Mouse (Mus musculus) limb, embryonic 12.5 days (tissue): ENCODE results near the gene Ccdc33. TPM values are rescaled to one million over a fixed set of nuclear protein-coding genes. Genes with fewer than 3 reads are reported as not detected.

Source experiments
- ATAC-seq: fragments of 200-750 bp; cut with Nextera tagmentation; 2 replicates; pipeline ENCODE4 v1.8.0; 2017; ENCODE audit warnings: low read depth, moderate TSS enrichment; ENCODE audit not compliant: insufficient number of reproducible peaks, insufficient read depth, low FRiP score, low TSS enrichment
- H3K27ac ChIP-seq: fragments of 300-500 bp; sonication (generic); 2 replicates; pipeline ENCODE4 v1.5.1; 2016; ENCODE audit warnings: mild to moderate bottlenecking, moderate library complexity
- H3K27me3 ChIP-seq: fragments of 300-500 bp; sonication (generic); 2 replicates; pipeline ENCODE4 v1.6.1; 2016; ENCODE audit warnings: mild to moderate bottlenecking, moderate library complexity
- H3K36me3 ChIP-seq: fragments of 300-500 bp; sonication (generic); 2 replicates; pipeline ENCODE4 v1.6.1; 2016; ENCODE audit warnings: mild to moderate bottlenecking, moderate library complexity
- H3K4me1 ChIP-seq: fragments of 300-500 bp; sonication (generic); replicated peaks from 2 replicates; pipeline ENCODE4 v1.6.1; 2016
- H3K4me2 ChIP-seq: fragments of 300-500 bp; sonication (generic); 2 replicates; pipeline ENCODE4 v1.6.1; 2016; ENCODE audit warnings: mild to moderate bottlenecking, moderate library complexity
- H3K4me3 ChIP-seq: fragments of 300-500 bp; sonication (generic); replicated peaks from 2 replicates; pipeline ENCODE4 v1.5.1; 2016; ENCODE audit warnings: mild to moderate bottlenecking
- H3K9ac ChIP-seq: fragments of 300-500 bp; sonication (generic); replicated peaks from 2 replicates; pipeline ENCODE4 v1.6.1; 2016; ENCODE audit warnings: mild to moderate bottlenecking, moderate library complexity
- H3K9me3 ChIP-seq: fragments of 300-500 bp; sonication (generic); 2 replicates; pipeline ENCODE4 v1.6.1; 2016; ENCODE audit warnings: mild to moderate bottlenecking, moderate library complexity
- WGBS: fragments of 180-500 bp; shearing (Covaris S2); methylation state at CpG from one replicate; pipeline ENCODE4 v1.1.7; 2016; 5-methylcytosine and 5-hydroxymethylcytosine counted together
- polyA plus RNA-seq: library from polyadenylated mRNA; unstranded; fragments of >200 nt; fragmentation: Nextera tagmentation; extraction: Ambion mirVana; gene quantifications from 2 replicates; pipeline ENCODE4 v1.2.1, GENCODE M21; 2016

The Ccdc33 gene
- polyA plus RNA-seq, 1 experiment from 2014 or later = 0.19 TPM

GRCm38 (mm10) chr9:58011027-58011426 lies 107.6 kb downstream of the Ccdc33 start:
- H3K4me1 ChIP-seq = peaks cover 11% of the 10 kb centered on the region
- H3K9me3 ChIP-seq = no peaks in the 10 kb centered on the region
- H3K27me3 ChIP-seq = peaks cover 7% of the 10 kb centered on the region; the same call in 1 of the 2 replicates
- no peaks in the 10 kb centered on the region for H3K36me3 ChIP-seq
- H3K27ac ChIP-seq = 0 out of 2 replicates have a peak overlapping the region, but pooled peaks have one; percentile 59
- no peak overlapping the region for H3K4me3 ChIP-seq
- 0 out of 2 replicates have a peak, but pooled peaks have one; percentile 53 for ATAC-seq
- H3K4me2 ChIP-seq = peak overlapping the region; percentile 31
- 29% methylated on average over 7 of the region's 7 CpGs for WGBS
- H3K9ac ChIP-seq = no peak overlapping the region

DNA sequence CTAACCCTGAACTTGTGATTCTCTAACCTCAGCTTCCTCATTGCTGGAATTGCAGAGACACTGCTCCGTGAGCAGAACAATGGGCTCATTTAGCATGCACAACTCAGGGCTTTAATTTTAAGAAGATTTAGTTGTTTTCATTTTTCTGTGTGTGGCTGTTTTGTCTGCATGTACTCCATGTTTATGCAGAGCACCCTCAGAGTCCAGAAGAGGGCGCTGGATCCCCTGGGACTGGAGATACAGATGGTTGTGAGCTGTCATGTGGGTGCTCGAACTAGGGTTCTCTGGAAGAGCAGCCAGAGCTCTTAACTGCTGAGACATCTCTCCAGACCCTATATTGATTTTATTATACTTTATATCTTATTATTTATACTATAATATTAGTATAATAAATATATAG lies 109.0 kb downstream of the Ccdc33 start:
- WGBS = 64% methylated on average over 3 of the region's 3 CpGs
- no peaks in the 10 kb centered on the region for H3K36me3 ChIP-seq
- H3K4me2 ChIP-seq = no peak overlapping the region
- no peak overlapping the region for H3K4me3 ChIP-seq
- H3K27ac ChIP-seq = no peak overlapping the region
- peaks cover 11% of the 10 kb centered on the region for H3K4me1 ChIP-seq
- no peaks in the 10 kb centered on the region for H3K27me3 ChIP-seq
- ATAC-seq = no peak
- H3K9me3 ChIP-seq = no peaks in the 10 kb centered on the region
- H3K9ac ChIP-seq = no peak overlapping the region

GRCm38 (mm10) chr9:58009015-58009362 lies 109.6 kb downstream of the Ccdc33 start:
- WGBS = 9% methylated on average over 6 of the region's 6 CpGs
- no peak overlapping the region for H3K27ac ChIP-seq
- H3K4me2 ChIP-seq = no peak overlapping the region

DNA sequence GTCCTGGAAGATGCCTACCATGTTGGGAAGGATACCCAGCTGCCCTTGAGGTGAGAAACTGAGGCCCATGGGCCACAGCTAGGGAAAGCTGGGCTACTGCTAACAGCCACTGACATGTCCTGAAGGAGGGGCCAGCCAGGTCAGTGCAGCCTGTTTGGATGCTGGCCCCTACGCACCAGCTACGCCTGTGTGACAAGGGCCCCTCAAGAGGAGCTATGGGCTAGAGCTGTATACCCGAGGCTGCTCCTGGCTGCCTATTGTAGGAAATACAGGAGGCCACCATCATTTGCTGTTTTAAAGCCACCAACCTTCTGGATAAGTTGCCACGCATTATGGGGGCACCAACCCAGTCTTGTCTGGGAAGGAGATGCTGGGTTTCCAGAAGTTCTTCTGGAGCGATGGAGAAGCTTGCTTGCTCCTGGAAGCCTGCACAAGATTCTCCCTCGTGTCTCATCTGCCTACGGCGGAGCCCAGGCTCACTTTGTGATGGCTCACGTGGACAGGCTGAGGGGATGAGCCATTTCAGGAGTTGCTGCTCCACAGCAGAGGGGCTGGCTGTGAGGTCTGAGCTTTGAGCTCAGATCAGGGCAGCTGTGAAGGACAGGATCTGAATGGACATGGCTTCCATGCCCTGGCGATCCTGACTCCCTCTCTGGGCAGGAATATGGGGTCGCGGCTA lies 110.1 kb downstream of the Ccdc33 start:
- peaks cover 3% of the 10 kb centered on the region; the same call in 1 of the 2 replicates for H3K27me3 ChIP-seq
- H3K4me2 ChIP-seq = no peak overlapping the region
- no peaks in the 10 kb centered on the region for H3K9me3 ChIP-seq
- peak; percentile 19; the same call in 1 of the 2 replicates for ATAC-seq
- H3K27ac ChIP-seq = peak overlapping the region; percentile 53; the same call in 1 of the 2 replicates
- H3K9ac ChIP-seq = no peak overlapping the region
- no peak overlapping the region for H3K4me3 ChIP-seq
- H3K36me3 ChIP-seq = no peaks in the 10 kb centered on the region
- 69% methylated on average over 12 of the region's 12 CpGs for WGBS
- H3K4me1 ChIP-seq = peaks cover 11% of the 10 kb centered on the region

More at GRCm38 (mm10) chr9:58009015-58009362, 109.6 kb downstream of the Ccdc33 start:
- Histone ChIP-seq H3K27me3 (peaks cover 3% of the 10 kb centered on the region; the same call in 1 of the 2 replicates), H3K4me1 (peaks cover 11% of the 10 kb centered on the region), H3K36me3 (no peaks in the 10 kb centered on the region), H3K9me3 (no peaks in the 10 kb centered on the region), H3K4me3 (no peak overlapping the region), H3K9ac (no peak overlapping the region)
- ATAC-seq = peak; percentile 55; the same call in 1 of the 2 replicates

DNA sequence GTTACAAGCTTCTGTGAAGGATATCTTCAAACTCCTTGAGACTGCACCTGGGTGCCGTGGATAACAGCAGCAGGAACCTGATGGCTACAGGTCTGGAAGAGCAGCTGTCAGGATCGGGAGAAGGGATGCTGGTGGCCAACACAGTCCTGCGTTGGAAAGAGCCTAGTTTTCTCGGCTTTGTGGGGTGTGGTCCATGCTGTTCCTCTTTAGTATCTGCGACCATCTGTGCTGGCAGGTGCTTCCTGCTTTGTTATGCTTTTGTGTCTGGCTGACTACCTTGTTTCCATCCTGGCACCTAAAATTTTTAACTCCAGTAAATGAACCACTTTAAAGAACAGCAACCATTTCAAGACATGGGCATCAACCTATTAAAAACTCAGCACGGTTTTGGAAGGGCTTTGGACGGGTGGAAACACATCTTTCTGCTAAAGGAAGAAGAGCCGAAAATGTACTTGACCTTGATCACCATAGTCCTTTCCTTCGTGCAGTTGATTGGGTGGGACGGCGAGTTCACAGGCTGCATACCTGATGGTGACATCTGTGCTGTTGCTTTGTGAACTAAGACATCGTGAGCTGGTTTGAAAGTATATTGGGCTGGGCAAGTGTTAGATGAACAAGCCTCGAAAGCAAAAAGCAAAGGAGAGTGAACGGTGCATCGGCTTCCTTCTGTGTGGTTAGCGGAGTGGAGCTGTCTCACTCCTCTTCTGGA lies 112.7 kb downstream of the Ccdc33 start, which contains the start of gene Cyp11a1:
Gene Cyp11a1 (plus strand): TSS at position 659 of the 709 bp plus-strand sequence.
- H3K4me2 ChIP-seq = no peak within 1 kb of the TSS
- no peak within 1 kb of the TSS for H3K27ac ChIP-seq
- 84% methylated on average over 16 of the region's 16 CpGs for WGBS
- ATAC-seq = no peak
- H3K4me1 ChIP-seq = peaks cover 5% of the 10 kb centered on the region
- no peak within 1 kb of the TSS for H3K4me3 ChIP-seq
- H3K9ac ChIP-seq = no peak within 1 kb of the TSS
- H3K9me3 ChIP-seq = no peaks in the 10 kb centered on the region
- H3K27me3 ChIP-seq = peaks cover 4% of the 10 kb centered on the region
- no peaks in the 10 kb centered on the region for H3K36me3 ChIP-seq

GRCm38 (mm10) chr9:58003272-58003671 lies 115.4 kb downstream of the Ccdc33 start:
- H3K27me3 ChIP-seq = peaks cover 21% of the 10 kb centered on the region
- no peak overlapping the region for H3K9ac ChIP-seq
- H3K36me3 ChIP-seq = no peaks in the 10 kb centered on the region
- peaks cover 8% of the 10 kb centered on the region for H3K4me1 ChIP-seq
- H3K4me3 ChIP-seq = no peak overlapping the region
- 29% methylated on average over 2 of the region's 2 CpGs for WGBS
- H3K27ac ChIP-seq = no peak overlapping the region
- no peak overlapping the region for H3K4me2 ChIP-seq
- H3K9me3 ChIP-seq = no peaks in the 10 kb centered on the region
- ATAC-seq = no peak

- Histone ChIP-seq H3K9ac (no peak overlapping the region), H3K4me1 (peaks cover 16% of the 10 kb centered on the region), H3K9me3 (no peaks in the 10 kb centered on the region), H3K27ac (no peak overlapping the region), H3K4me2 (no peak overlapping the region), H3K4me3 (no peak overlapping the region), H3K36me3 (no peaks in the 10 kb centered on the region), H3K27me3 (peaks cover 45% of the 10 kb centered on the region)
- WGBS = 35% methylated on average over 2 of the region's 2 CpGs
- no peak for ATAC-seq
Observed at GRCm38 (mm10) chr9:57999676-58000075, 118.9 kb downstream of the Ccdc33 start.

DNA sequence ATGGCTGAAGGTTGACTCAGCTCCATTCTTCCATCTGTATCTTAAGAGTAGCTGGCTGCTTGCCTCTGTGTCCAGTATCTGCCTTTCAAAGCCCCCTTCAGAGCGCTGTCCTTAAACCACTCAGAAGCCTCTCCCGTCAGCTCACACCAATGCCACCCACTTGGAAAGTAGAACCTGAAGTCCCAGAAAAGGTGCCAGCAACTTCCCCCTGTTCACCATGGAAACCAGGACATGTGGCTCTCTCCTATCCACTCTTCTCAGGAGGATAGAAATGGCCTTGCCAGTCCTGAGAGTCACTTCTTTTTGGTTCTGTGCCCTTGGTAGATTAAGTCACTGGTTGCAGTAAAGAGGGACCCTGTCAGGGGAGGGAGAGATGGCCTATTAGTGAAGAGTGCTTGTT lies 119.9 kb downstream of the Ccdc33 start:
- peaks cover 42% of the 10 kb centered on the region for H3K27me3 ChIP-seq
- no peak overlapping the region for H3K4me3 ChIP-seq
- no peaks in the 10 kb centered on the region for H3K36me3 ChIP-seq
- no peak overlapping the region for H3K27ac ChIP-seq
- H3K9me3 ChIP-seq = no peaks in the 10 kb centered on the region
- H3K4me2 ChIP-seq = no peak overlapping the region
- no peak overlapping the region for H3K9ac ChIP-seq
- WGBS = 62% methylated on average over 2 of the region's 2 CpGs
- ATAC-seq = no peak
- H3K4me1 ChIP-seq = peaks cover 21% of the 10 kb centered on the region

DNA sequence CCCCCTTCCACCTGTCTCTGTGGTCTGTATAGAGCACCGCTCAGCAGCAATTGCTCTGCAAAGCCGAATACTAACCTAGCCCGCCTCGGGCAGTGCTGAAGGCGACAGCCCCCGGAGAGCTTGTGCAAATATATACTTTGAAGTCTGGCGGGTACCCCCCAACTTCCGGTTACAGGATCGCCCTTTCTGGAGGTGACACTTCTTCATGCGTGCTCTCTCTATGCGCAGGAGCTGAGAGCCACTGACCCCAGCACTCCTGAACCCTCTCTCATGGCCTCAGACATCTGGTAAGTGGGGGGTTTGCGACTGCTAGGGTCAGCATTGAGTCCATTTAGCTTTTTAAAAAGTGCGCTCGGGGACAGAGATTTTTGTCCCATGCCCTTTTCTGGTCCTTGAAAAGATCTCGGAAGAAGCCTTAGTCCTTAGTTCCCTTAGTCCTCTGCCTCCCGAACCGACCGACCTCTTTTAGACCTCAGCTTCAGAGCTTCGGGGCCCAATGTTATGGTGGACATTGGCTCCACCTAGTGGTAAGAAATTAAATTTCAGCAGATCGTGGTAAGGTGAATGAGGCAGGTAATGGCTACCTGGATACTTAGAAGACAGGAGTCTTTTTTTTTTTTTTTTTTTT lies 120.5 kb downstream of the Ccdc33 start:
- Histone ChIP-seq H3K9ac (no peak overlapping the region; the same call in 1 of the 2 replicates), H3K36me3 (no peaks in the 10 kb centered on the region), H3K4me1 (peaks cover 27% of the 10 kb centered on the region), H3K27me3 (peaks cover 42% of the 10 kb centered on the region), H3K27ac (no peak overlapping the region), H3K4me3 (peak overlapping the region; percentile 9; the same call in 1 of the 2 replicates), H3K9me3 (no peaks in the 10 kb centered on the region), H3K4me2 (peak overlapping the region; percentile 42)
- ATAC-seq = peak; percentile 75
- 1% methylated on average over 20 of the region's 20 CpGs for WGBS

GRCm38 (mm10) chr9:57997511-57998031 lies 121.1 kb downstream of the Ccdc33 start:
- H3K4me2 ChIP-seq = peak overlapping the region; percentile 42
- H3K36me3 ChIP-seq = no peaks in the 10 kb centered on the region
- ATAC-seq = peak; percentile 6; the same call in 1 of the 2 replicates
- no peak overlapping the region; the same call in 1 of the 2 replicates for H3K9ac ChIP-seq
- no peak overlapping the region for H3K27ac ChIP-seq
- WGBS = 21% methylated on average over 13 of the region's 13 CpGs
- peaks cover 42% of the 10 kb centered on the region for H3K27me3 ChIP-seq
- H3K4me1 ChIP-seq = peaks cover 32% of the 10 kb centered on the region
- H3K4me3 ChIP-seq = peak overlapping the region; percentile 9; the same call in 1 of the 2 replicates
- H3K9me3 ChIP-seq = no peaks in the 10 kb centered on the region

GRCm38 (mm10) chr9:57995282-57995681 lies 123.3 kb downstream of the Ccdc33 start:
- Histone ChIP-seq H3K27ac (no peak overlapping the region), H3K4me2 (no peak overlapping the region), H3K36me3 (no peaks in the 10 kb centered on the region), H3K9me3 (no peaks in the 10 kb centered on the region), H3K4me3 (no peak overlapping the region), H3K9ac (no peak overlapping the region), H3K27me3 (peaks cover 35% of the 10 kb centered on the region), H3K4me1 (peaks cover 32% of the 10 kb centered on the region)
- WGBS = 30% methylated on average over 4 of the region's 4 CpGs
- no peak for ATAC-seq
